Mouse (Mus musculus): ENCODE results near the gene Ccl25.
"Not testable (repeated sequence)": the region's sequence is repeated elsewhere in the genome, so short reads cannot be mapped to it uniquely, and the experiment has no call there.

DNA sequence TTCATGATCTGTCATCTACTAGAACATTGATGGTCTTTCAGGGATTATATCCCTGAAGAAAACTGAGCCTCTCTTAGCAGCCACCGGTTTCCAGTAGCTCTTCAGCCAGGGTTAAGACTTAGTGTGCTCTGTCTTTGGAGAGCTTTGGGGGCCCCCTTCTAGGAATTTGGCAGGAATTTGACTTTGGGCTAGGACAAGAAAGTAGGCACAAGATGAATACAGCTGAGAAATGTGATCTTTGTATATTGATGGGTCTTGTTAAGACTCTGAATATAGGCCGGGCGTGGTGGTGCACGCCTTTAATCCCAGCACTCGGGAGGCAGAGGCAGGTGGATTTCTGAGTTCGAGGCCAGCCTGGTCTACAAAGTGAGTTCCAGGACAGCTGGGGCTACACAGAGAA, 27.6 kb downstream of the Ccl25 start:
- TF ChIP-seq POLR2A (IDR thresholded peaks at IDR 0.05; ENCODE audit: borderline replicate concordance, extremely low read depth, insufficient read depth, insufficient read length, poor library complexity, severe bottlenecking); CTCF (IDR thresholded peaks at IDR 0.05; ENCODE audit: borderline replicate concordance, extremely low read depth, insufficient read depth, insufficient read length): not testable (repeated sequence)

Data from brain, embryonic 14.5 days (tissue).